Mouse (Mus musculus) forebrain, embryonic 14.5 days (tissue): Measurements from ENCODE around the gene Usf2. TPM values are rescaled to one million over a fixed set of nuclear protein-coding genes. Genes with fewer than 3 reads are reported as not detected.
A peak's percentile ranks its signal among the peaks of the same experiment; 100 is the strongest.

ENCODE experiments used
- ATAC-seq: fragments of 200-750 bp; cut with Nextera tagmentation; 2 replicates; pipeline ENCODE4 v1.8.0; 2017; ENCODE audit warnings: mild to moderate bottlenecking, moderate library complexity
- DNase-seq: peaks from one replicate; pipeline ENCODE4 v3.0.0-alpha.2; 2015; ENCODE audit warnings: low spot score
- H3K27ac ChIP-seq: fragments of 300-500 bp; sonication (generic); 2 replicates; pipeline ENCODE4 v1.5.1; 2014; ENCODE audit warnings: low read depth, mild to moderate bottlenecking, control low read depth, low read length, moderate library complexity
- H3K27me3 ChIP-seq: fragments of 300-500 bp; sonication (generic); replicated peaks from 2 replicates; pipeline ENCODE4 v1.6.1; 2014; ENCODE audit warnings: low read length, control low read depth, mixed read lengths; ENCODE audit not compliant: control insufficient read depth, insufficient read depth
- H3K36me3 ChIP-seq: fragments of 300-500 bp; sonication (generic); 2 replicates; pipeline ENCODE4 v1.6.1; 2014; ENCODE audit warnings: low read length, control low read depth; ENCODE audit not compliant: control insufficient read depth, insufficient read depth
- H3K4me1 ChIP-seq: fragments of 300-500 bp; sonication (generic); 2 replicates; pipeline ENCODE4 v1.6.1; 2014; ENCODE audit warnings: antibody characterized with exemption, low read length, control low read depth; ENCODE audit not compliant: control insufficient read depth, insufficient read depth
- H3K4me2 ChIP-seq: fragments of 300-500 bp; sonication (generic); 2 replicates; pipeline ENCODE4 v1.6.1; 2014; ENCODE audit warnings: mild to moderate bottlenecking, control low read depth, low read length
- H3K4me3 ChIP-seq: fragments of 300-500 bp; sonication (generic); 2 replicates; pipeline ENCODE4 v1.5.1; 2014; ENCODE audit warnings: low read depth, low read length, control low read depth
- H3K9ac ChIP-seq: fragments of 300-500 bp; sonication (generic); 2 replicates; pipeline ENCODE4 v1.6.1; 2014; ENCODE audit warnings: mild to moderate bottlenecking, low read length, control low read depth, moderate library complexity
- H3K9me3 ChIP-seq: fragments of 300-500 bp; sonication (generic); replicated peaks from 2 replicates; pipeline ENCODE4 v1.6.1; 2016; ENCODE audit warnings: low read length, control low read depth, mixed read lengths; ENCODE audit not compliant: control insufficient read depth
- WGBS: fragments of 180-500 bp; shearing (Covaris S2); extraction: QIAGEN DNeasy Blood & Tissue Kit; methylation state at CpG from one replicate; pipeline ENCODE4 v1.1.7; 2014; 5-methylcytosine and 5-hydroxymethylcytosine counted together
- polyA plus RNA-seq: library from polyadenylated mRNA; unstranded; fragments of >200 nt; fragmentation: Nextera tagmentation; extraction: Ambion mirVana; gene quantifications from 2 replicates; pipeline ENCODE4 v1.2.1, GENCODE M21; 2014

The Usf2 gene
- polyA plus RNA-seq, 1 experiment from 2014 or later: 25.0 TPM

DNA sequence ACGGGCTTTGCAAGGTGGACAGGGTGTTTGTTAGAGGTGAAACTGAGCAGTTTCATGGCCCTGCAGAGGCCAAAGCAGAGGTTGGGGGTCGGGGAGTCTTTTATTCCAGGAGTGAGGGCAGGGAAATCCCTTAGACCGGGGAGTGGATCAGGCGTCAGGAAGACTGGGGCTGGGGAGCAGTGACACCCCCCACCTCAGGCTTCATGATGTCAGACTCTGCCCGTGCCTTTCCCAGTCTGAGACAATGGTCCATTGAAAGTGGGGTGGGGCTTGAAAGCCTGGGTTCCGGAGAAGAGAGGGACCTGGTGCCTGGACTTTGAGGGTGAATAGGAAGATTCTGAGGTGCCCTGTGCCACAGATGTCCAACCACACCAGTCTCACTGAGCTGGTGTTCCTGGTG lies 39.9 kb downstream of the Usf2 start:
- H3K36me3 ChIP-seq: no peaks in the 10 kb centered on the region
- DNase-seq: no peak
- H3K27ac ChIP-seq: no peak overlapping the region
- no peaks in the 10 kb centered on the region for H3K27me3 ChIP-seq
- ATAC-seq: no peak
- no peak overlapping the region for H3K9ac ChIP-seq
- 9% methylated on average over 6 of the region's 6 CpGs for WGBS
- H3K4me3 ChIP-seq: no peak overlapping the region
- no peaks in the 10 kb centered on the region for H3K9me3 ChIP-seq
- H3K4me2 ChIP-seq: no peak overlapping the region
- no peaks in the 10 kb centered on the region for H3K4me1 ChIP-seq

DNA sequence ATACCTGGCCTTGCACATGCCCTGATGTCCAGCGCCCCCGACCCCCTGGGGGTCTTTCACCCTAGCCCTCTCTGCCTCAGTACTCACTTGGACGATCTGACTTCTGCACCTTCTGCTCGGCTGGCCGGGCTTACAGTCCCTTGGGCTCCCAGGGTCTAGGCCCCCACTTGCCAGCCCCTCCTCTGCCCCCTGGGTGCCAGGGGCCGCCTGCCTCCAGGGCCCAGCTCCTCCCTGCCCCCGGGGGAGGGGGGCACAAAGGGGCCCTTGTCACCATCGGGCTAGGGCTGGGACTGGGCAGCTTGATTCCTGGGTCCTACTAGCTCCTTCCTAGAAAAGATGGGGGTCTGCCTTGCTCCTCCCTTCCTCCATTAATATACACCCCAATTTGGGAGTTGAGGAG lies 41.9 kb downstream of the Usf2 start, which contains the start of gene Mag:
Gene Mag (minus strand): TSS at position 142 of the 400 bp plus-strand sequence.
- 77% methylated on average over 8 of the region's 8 CpGs for WGBS

DNA sequence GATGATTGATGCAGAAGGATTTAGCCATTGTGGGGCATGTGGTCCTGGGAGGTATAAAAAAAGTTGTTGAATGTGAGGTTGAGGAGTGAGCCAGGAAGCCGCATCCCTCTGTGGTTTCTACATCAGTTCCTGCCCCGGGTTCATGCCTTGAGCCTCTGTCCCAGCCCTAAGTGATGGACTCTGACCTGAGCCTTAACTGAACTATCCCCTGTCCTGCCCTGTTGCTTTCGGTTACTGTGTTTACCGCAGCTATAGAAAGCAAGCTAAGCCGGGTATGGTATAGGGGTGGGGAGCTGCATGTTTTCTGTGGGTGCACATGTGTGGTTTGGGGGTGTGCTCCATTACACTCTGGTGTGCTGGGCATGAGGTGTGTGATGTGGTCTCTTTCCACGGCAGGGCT lies 46.8 kb downstream of the Usf2 start:
- Histone ChIP-seq H3K27me3 (no peaks in the 10 kb centered on the region), H3K9me3 (no peaks in the 10 kb centered on the region), H3K4me3 (no peak overlapping the region), H3K27ac (no peak overlapping the region), H3K36me3 (no peaks in the 10 kb centered on the region), H3K9ac (no peak overlapping the region), H3K4me2 (no peak overlapping the region), H3K4me1 (peaks cover 8% of the 10 kb centered on the region)
- ATAC-seq (no peak), DNase-seq (no peak)
- 80% methylated on average over 6 of the region's 6 CpGs for WGBS

More for the DNA sequence above, 41.9 kb downstream of the Usf2 start, which contains the start of gene Mag:
- Histone ChIP-seq H3K9me3 (no peaks in the 10 kb centered on the region), H3K36me3 (no peaks in the 10 kb centered on the region), H3K9ac (no peak within 1 kb of the TSS), H3K4me2 (no peak within 1 kb of the TSS), H3K27ac (no peak within 1 kb of the TSS), H3K27me3 (no peaks in the 10 kb centered on the region), H3K4me1 (no peaks in the 10 kb centered on the region), H3K4me3 (no peak within 1 kb of the TSS)
- DNase-seq (no peak), ATAC-seq (no peak)

- 33% methylated on average over 16 of the region's 17 CpGs for WGBS
- H3K4me2 ChIP-seq: peak overlapping the region; percentile 48
- ATAC-seq (peak; percentile 40; the same call in 1 of the 2 replicates), DNase-seq (no peak)
- peaks cover 8% of the 10 kb centered on the region for H3K4me1 ChIP-seq
- no peak overlapping the region for H3K27ac ChIP-seq
- no peaks in the 10 kb centered on the region for H3K9me3 ChIP-seq
- H3K9ac ChIP-seq: no peak overlapping the region
- H3K27me3 ChIP-seq: no peaks in the 10 kb centered on the region
- H3K4me3 ChIP-seq: peak overlapping the region; percentile 15; the same call in 1 of the 2 replicates
- H3K36me3 ChIP-seq: no peaks in the 10 kb centered on the region
These were observed 47.6 kb downstream of the Usf2 start for GRCm38 (mm10) chr7:30908992-30909431.

DNA sequence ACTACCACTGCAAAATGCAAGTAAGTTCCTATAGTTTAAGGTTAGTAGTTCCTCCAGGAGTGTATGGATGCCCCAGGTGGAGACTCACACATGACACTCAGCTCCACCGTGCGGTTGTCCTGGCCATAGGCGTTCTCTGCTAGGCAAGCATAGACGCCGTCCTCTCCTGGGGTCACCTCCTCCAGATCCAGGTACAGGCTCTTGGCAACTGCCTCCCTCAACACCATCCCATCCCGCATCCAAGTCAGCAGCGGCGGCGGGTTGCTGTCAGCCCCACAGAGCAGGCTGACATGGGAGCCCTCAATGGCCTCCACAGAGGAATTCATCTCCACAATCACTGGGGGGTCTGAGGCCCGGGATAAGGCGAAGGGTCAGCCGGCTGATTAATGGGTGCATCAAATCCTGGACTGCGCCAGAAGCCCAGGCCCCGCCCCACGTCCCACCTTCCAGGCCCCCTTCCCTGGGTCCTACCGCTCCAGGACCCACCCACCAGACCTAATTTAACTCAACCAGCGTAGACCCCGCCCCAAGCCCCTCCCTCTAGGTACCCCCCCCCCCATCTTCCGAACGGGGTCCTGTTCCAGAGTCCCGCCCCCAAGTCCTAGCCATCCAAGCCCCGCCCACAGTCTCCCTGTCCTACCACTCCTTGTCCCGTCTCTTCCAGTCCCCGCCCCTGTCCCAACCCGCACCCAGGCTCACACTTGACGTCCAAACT lies 48.2 kb downstream of the Usf2 start:
- H3K4me2 ChIP-seq: peak overlapping the region; percentile 48
- H3K27me3 ChIP-seq: no peaks in the 10 kb centered on the region
- peak overlapping the region; percentile 15 for H3K4me3 ChIP-seq
- 2% methylated on average over 26 of the region's 26 CpGs for WGBS
- peak; percentile 32 for DNase-seq
- H3K9ac ChIP-seq: peak overlapping the region; percentile 32; the same call in 1 of the 2 replicates
- H3K9me3 ChIP-seq: no peaks in the 10 kb centered on the region
- peak; percentile 44 for ATAC-seq
- no peaks in the 10 kb centered on the region for H3K36me3 ChIP-seq
- no peak overlapping the region for H3K27ac ChIP-seq
- peaks cover 8% of the 10 kb centered on the region for H3K4me1 ChIP-seq

DNA sequence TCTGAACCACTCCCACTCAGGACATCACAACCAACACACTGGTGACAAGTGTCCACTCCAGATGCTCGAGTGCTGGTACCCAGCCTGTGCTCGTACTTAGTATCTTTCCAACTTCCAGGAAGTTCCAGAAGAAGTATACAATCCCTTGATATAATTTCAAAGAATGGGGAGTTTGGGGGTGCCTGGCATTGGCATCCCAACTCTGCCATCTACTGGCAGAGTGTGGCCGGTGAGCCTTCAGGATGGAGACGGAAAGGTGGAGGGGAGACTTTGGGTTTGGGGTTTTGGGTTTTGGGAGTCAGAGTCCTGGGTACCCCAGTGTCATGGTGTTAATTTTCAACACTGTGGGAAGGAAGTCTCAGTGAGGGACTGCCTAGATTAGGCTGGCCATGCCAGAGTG lies 52.6 kb downstream of the Usf2 start:
- Histone ChIP-seq H3K4me1 (peaks cover 8% of the 10 kb centered on the region), H3K9me3 (no peaks in the 10 kb centered on the region), H3K27me3 (no peaks in the 10 kb centered on the region), H3K36me3 (no peaks in the 10 kb centered on the region), H3K4me3 (no peak overlapping the region), H3K9ac (no peak overlapping the region), H3K4me2 (no peak overlapping the region), H3K27ac (no peak overlapping the region)
- 56% methylated on average over 4 of the region's 4 CpGs for WGBS
- DNase-seq: peak; percentile 3
- no peak for ATAC-seq

Other genes with a start within 250 kb of the Usf2 start
- gene Atp4a, start 244.6 kb downstream of the Usf2 start, polyA plus RNA-seq: 0.84 and 1.2 TPM in 2 replicates
- gene Tmem147, start 227.3 kb downstream of the Usf2 start, polyA plus RNA-seq: 228 and 286 TPM in 2 replicates
- 0.57 and 0.59 TPM in 2 replicates for gene Gapdhs, start 213.1 kb downstream of the Usf2 start, polyA plus RNA-seq
- 1.3 and 2.0 TPM in 2 replicates for gene Sbsn, start 205.3 kb downstream of the Usf2 start, polyA plus RNA-seq
- gene Dmkn, start 193.0 kb downstream of the Usf2 start, polyA plus RNA-seq: 0.74 and 0.88 TPM in 2 replicates
- 1.1 TPM in 1 of 2 replicates, not detected in the other for gene Krtdap, start 168.9 kb downstream of the Usf2 start, polyA plus RNA-seq
- gene Ffar2, start 133.0 kb downstream of the Usf2 start, polyA plus RNA-seq: 0.11 and 0.46 TPM in 2 replicates
- not detected in 2 replicates for gene Ffar3, start 100.6 kb downstream of the Usf2 start, polyA plus RNA-seq
- gene Ffar1, start 95.2 kb downstream of the Usf2 start, polyA plus RNA-seq: not detected in 2 replicates
- gene Cd22, start 76.5 kb downstream of the Usf2 start, polyA plus RNA-seq: not detected in 2 replicates
- 1.0 and 1.7 TPM in 2 replicates for gene Mag, start 41.9 kb downstream of the Usf2 start, polyA plus RNA-seq
- gene Hamp2, start 32.1 kb downstream of the Usf2 start, polyA plus RNA-seq: not detected in 2 replicates
- gene Hamp, start 12.8 kb downstream of the Usf2 start, polyA plus RNA-seq: not detected in 2 replicates
- 16.8 and 19.2 TPM in 2 replicates for gene Lsr, start 16.7 kb upstream of the Usf2 start, polyA plus RNA-seq
- gene Fam187b, start 17.0 kb upstream of the Usf2 start, polyA plus RNA-seq: 0.20 and 0.35 TPM in 2 replicates
- 17.2 and 18.4 TPM in 2 replicates for gene Fxyd5, start 85.7 kb upstream of the Usf2 start, polyA plus RNA-seq
- gene Fxyd7, start 94.7 kb upstream of the Usf2 start, polyA plus RNA-seq: 46.8 and 67.8 TPM in 2 replicates
- 9.4 and 12.3 TPM in 2 replicates for gene Fxyd1, start 100.4 kb upstream of the Usf2 start, polyA plus RNA-seq
- 0.08 and 0.15 TPM in 2 replicates for gene Lgi4, start 102.5 kb upstream of the Usf2 start, polyA plus RNA-seq
- gene Fxyd3, start 119.9 kb upstream of the Usf2 start, polyA plus RNA-seq: not detected in 2 replicates
- gene Hpn, start 158.5 kb upstream of the Usf2 start, polyA plus RNA-seq: not detected in 2 replicates
- 2.8 and 4.4 TPM in 2 replicates for gene Scn1b, start 170.2 kb upstream of the Usf2 start, polyA plus RNA-seq
- 150 and 200 TPM in 2 replicates for gene Gramd1a, start 199.1 kb upstream of the Usf2 start, polyA plus RNA-seq